Mouse (Mus musculus) ES-Bruce4 (cell line): Measurements from ENCODE around the gene Dnah14.

ENCODE experiments used
- CTCF ChIP-seq: IDR thresholded peaks from one replicate; pipeline ENCODE4 v1.8.1; 2011; ENCODE audit warnings: low read depth, low read length
- POLR2A ChIP-seq: IDR thresholded peaks from one replicate; pipeline ENCODE4 v1.8.1; 2011; ENCODE audit warnings: low read length; ENCODE audit not compliant: insufficient read depth

- TF ChIP-seq CTCF (no peak), POLR2A (no peak)
Measured at GRCm38 (mm10) chr1:181656421-181656820, 80.1 kb downstream of the Dnah14 start.
